Mouse (Mus musculus): ENCODE results near the gene Morn1.

DNA sequence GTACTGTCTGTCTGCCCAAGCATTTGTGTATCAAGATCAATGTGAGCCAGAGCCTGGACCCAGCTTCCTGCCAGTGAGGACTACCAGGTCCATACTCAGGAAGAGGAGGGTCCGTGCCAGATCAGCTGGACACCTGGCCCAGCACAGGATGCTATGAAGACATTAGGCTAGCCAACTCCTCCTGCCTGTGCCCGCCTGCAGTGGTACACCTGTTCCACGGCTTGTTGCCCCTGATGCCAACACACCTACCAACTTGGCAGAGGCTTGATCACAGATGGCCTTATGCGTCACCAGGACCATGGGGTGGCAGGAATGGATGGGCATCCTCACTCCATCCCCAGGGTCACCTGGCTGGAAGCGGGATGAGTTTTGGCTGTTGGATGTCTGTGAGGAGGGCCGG, 66.1 kb downstream of the Morn1 start:
- no peak for TF ChIP-seq CTCF (IDR thresholded peaks at IDR 0.05; ENCODE audit: borderline replicate concordance, insufficient read depth, low read length)
- no peak for TF ChIP-seq POLR2A (IDR thresholded peaks at IDR 0.05; ENCODE audit: low read depth, low read length)
